Mouse (Mus musculus) kidney, embryonic 15.5 days (tissue): ENCODE measurements around the gene Lsm6. TPM values are rescaled to one million over a fixed set of nuclear protein-coding genes. Genes with fewer than 3 reads are reported as not detected.
"Not testable (repeated sequence)": the region's sequence is repeated elsewhere in the genome, so short reads cannot be mapped to it uniquely, and the experiment has no call there.

Experiments
- ATAC-seq: fragments of 200-750 bp; cut with Nextera tagmentation; replicated peaks from 2 replicates; pipeline ENCODE4 v1.8.0; 2017; ENCODE audit warnings: moderate TSS enrichment; ENCODE audit not compliant: low FRiP score
- H3K27ac ChIP-seq: fragments of 300-500 bp; sonication (generic); 2 replicates; pipeline ENCODE4 v1.5.1; 2015; ENCODE audit warnings: mild to moderate bottlenecking, inconsistent platforms
- H3K27me3 ChIP-seq: fragments of 300-500 bp; sonication (generic); 2 replicates; pipeline ENCODE4 v1.6.1; 2015; ENCODE audit warnings: inconsistent platforms
- H3K36me3 ChIP-seq: fragments of 300-500 bp; sonication (generic); 2 replicates; pipeline ENCODE4 v1.6.1; 2015; ENCODE audit warnings: inconsistent platforms
- H3K4me1 ChIP-seq: fragments of 300-500 bp; sonication (generic); 2 replicates; pipeline ENCODE4 v1.6.1; 2015; ENCODE audit warnings: inconsistent platforms
- H3K4me2 ChIP-seq: fragments of 300-500 bp; sonication (generic); 2 replicates; pipeline ENCODE4 v1.6.1; 2015; ENCODE audit warnings: moderate library complexity, mild to moderate bottlenecking, inconsistent platforms
- H3K4me3 ChIP-seq: fragments of 300-500 bp; sonication (generic); replicated peaks from 2 replicates; pipeline ENCODE4 v1.5.1; 2015; ENCODE audit warnings: mild to moderate bottlenecking, inconsistent platforms
- H3K9ac ChIP-seq: fragments of 300-500 bp; sonication (generic); 2 replicates; pipeline ENCODE4 v1.6.1; 2015; ENCODE audit warnings: mild to moderate bottlenecking, inconsistent platforms
- H3K9me3 ChIP-seq: fragments of 300-500 bp; sonication (generic); replicated peaks from 2 replicates; pipeline ENCODE4 v1.6.1; 2016; ENCODE audit warnings: inconsistent platforms
- WGBS: fragments of 180-500 bp; shearing (Covaris S2); methylation state at CpG from one replicate; pipeline ENCODE4 v1.1.7; 2015; ENCODE audit warnings: mixed read lengths; 5-methylcytosine and 5-hydroxymethylcytosine counted together
- polyA plus RNA-seq: library from polyadenylated mRNA; unstranded; fragments of >200 nt; fragmentation: Nextera tagmentation; extraction: Ambion mirVana; gene quantifications from 2 replicates; pipeline ENCODE4 v1.2.1, GENCODE M21; 2015

Lsm6 gene
- polyA plus RNA-seq, 1 experiment from 2014 or later, result 209 TPM

DNA sequence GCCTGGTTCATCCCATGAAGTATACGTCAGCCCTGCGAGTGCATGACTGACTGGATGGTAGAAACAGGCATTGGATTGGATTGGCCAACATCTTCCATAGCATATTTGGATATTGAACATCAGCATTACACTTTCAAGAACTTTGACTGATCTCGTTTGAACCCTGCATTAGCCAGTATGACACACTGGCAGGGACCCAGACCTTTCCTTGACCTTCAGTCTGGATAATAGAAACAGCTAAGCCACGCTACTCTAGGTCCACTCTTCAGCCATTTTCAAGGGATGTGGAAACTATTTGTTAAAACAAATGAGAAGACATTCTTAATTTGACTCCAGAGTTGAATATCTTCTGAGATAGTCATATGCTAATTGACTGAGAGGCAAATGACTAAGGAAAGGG, 3.6 kb upstream of the Lsm6 start:
- Histone ChIP-seq H3K4me1 (peaks cover 6% of the 10 kb centered on the region; the same call in 1 of the 2 replicates), H3K27me3 (no peaks in the 10 kb centered on the region), H3K9me3 (no peaks in the 10 kb centered on the region), H3K4me2 (no peak overlapping the region), H3K4me3 (no peak overlapping the region), H3K36me3 (no peaks in the 10 kb centered on the region), H3K9ac (no peak overlapping the region), H3K27ac (no peak overlapping the region)
- WGBS, result 81% methylated on average over 4 of the region's 4 CpGs
- ATAC-seq, result no peak

DNA sequence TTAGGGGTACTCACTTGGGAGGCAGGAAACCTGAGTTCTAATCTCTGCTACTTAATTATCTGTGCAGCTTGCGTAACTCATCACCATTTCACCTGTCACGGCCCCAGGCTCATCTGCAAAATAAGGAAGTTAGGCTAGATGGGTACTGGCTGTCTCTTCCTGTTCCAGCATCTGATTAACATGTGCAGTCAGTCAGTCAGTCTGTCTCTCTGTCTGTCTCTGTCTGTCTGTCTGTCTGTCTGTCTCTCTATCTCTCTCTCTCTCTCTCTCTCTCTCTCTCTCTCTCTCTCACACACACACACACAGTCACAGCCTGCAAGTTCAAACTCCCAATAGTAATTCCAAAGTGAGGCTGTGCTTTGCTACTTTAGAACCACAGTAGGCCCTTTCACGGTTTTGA, 967 bp downstream of the Lsm6 start:
- Histone ChIP-seq H3K27ac (peak overlapping the region; percentile 99), H3K4me3 (peak overlapping the region; percentile 92), H3K4me1 (peaks cover 17% of the 10 kb centered on the region), H3K36me3 (peaks cover 22% of the 10 kb centered on the region; the same call in 1 of the 2 replicates), H3K4me2 (peak overlapping the region; percentile 64), H3K9ac (peak overlapping the region; percentile 86)
- H3K9me3 ChIP-seq, ATAC-seq, H3K27me3 ChIP-seq: not testable (repeated sequence)
- 28% methylated on average over 3 of the region's 3 CpGs for WGBS

DNA sequence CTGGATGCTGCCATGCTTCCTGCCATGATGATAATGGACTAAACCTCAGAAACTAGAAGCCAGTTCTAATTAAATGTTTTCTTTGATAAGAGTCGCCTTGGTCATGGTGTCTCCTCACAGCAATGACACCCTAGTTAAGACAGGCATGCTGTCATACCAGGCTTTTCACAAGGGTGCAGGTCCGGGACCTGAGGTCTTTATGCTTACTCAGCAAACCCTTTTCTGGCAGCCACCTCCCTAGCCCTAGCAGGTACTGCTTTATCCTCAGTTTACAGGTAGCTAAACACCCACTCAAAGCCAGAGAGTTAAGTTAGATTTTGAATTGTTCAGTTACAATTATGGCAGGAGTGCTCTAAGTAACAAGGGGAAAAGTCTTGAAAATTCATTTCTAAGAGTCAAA, 6.2 kb downstream of the Lsm6 start:
- peaks cover 53% of the 10 kb centered on the region for H3K36me3 ChIP-seq
- H3K9me3 ChIP-seq, result no peaks in the 10 kb centered on the region
- peaks cover 19% of the 10 kb centered on the region for H3K4me1 ChIP-seq
- no peak for ATAC-seq
- no peak overlapping the region for H3K4me3 ChIP-seq
- no peak overlapping the region for H3K9ac ChIP-seq
- 91% methylated on average over 2 of the region's 2 CpGs for WGBS
- H3K27me3 ChIP-seq, result no peaks in the 10 kb centered on the region
- H3K27ac ChIP-seq, result no peak overlapping the region
- no peak overlapping the region for H3K4me2 ChIP-seq

DNA sequence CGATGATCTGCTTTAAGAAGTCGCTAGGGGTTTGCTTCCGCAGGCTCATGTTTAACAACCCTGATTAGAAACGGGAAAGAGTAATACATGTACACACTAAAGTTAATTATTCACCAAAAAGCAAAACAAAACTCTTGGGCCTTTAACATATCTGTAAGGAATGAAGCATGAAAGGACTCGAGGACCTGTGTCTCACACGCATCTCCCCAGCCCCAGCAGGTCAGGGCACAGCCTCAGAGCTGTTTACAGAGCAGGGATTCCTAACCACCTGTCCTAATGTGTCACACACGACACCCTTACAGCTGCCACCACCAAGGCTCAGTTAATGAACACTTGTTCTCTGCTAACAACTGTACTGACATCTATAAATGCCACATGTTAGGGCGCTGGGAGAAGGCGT, 7.9 kb downstream of the Lsm6 start:
- Histone ChIP-seq H3K4me1 (peaks cover 8% of the 10 kb centered on the region; the same call in 1 of the 2 replicates), H3K27ac (peak overlapping the region; percentile 64; the same call in 1 of the 2 replicates), H3K4me3 (no peak overlapping the region), H3K9me3 (no peaks in the 10 kb centered on the region), H3K27me3 (no peaks in the 10 kb centered on the region), H3K4me2 (no peak overlapping the region), H3K9ac (no peak overlapping the region), H3K36me3 (peaks cover 68% of the 10 kb centered on the region)
- 58% methylated on average over 9 of the region's 9 CpGs for WGBS
- ATAC-seq, result peak; percentile 71

DNA sequence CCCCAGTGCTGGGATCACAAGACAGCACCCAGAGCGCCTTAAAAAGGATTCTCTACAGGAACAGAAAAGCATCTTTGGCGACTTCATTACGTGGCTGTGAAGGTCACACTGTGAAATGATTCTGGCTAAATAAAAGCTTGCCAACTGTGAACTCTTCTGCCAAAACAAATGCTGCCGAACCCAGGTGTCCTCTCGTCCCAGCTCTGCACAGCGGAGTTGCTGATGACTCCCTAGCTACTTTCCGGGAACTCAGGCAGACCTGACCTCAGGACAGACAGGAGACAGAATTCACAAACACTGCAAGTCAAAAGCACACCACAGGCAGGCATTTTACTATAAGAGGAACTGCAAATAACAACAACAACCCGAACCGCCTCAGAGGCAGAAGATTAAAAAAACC, 8.5 kb downstream of the Lsm6 start:
- H3K4me1 ChIP-seq, result peaks cover 8% of the 10 kb centered on the region; the same call in 1 of the 2 replicates
- H3K27me3 ChIP-seq, result no peaks in the 10 kb centered on the region
- H3K9ac ChIP-seq, result no peak overlapping the region
- no peaks in the 10 kb centered on the region for H3K9me3 ChIP-seq
- ATAC-seq, result no peak
- H3K4me2 ChIP-seq, result no peak overlapping the region
- peak overlapping the region; percentile 28; the same call in 1 of the 2 replicates for H3K27ac ChIP-seq
- 90% methylated on average over 9 of the region's 9 CpGs for WGBS
- H3K36me3 ChIP-seq, result peaks cover 72% of the 10 kb centered on the region
- no peak overlapping the region for H3K4me3 ChIP-seq

DNA sequence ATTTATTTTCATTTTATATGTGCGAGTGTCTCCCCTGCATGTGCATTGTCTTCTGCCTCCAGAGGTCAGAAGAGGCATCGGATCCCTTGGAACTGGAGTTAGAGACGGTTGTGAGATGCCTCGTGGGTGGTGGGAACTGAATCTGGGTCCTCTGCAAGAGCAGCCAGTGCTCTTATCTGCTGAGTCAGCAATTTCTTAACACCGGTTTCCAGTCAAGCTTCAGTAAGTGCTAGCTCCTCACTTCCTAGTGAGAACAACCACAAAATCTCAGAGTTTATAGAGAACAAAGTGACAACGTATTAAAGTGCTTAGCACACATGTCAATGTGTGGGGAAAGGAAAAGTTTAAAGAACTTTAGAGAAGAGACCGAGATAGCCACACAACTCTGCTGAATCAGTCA, 9.2 kb downstream of the Lsm6 start:
- Histone ChIP-seq H3K27ac (no peak overlapping the region), H3K9me3 (no peaks in the 10 kb centered on the region), H3K36me3 (peaks cover 73% of the 10 kb centered on the region), H3K27me3 (no peaks in the 10 kb centered on the region), H3K9ac (no peak overlapping the region), H3K4me1 (peaks cover 8% of the 10 kb centered on the region; the same call in 1 of the 2 replicates), H3K4me2 (no peak overlapping the region), H3K4me3 (no peak overlapping the region)
- ATAC-seq, result no peak
- 90% methylated on average over 7 of the region's 7 CpGs for WGBS

DNA sequence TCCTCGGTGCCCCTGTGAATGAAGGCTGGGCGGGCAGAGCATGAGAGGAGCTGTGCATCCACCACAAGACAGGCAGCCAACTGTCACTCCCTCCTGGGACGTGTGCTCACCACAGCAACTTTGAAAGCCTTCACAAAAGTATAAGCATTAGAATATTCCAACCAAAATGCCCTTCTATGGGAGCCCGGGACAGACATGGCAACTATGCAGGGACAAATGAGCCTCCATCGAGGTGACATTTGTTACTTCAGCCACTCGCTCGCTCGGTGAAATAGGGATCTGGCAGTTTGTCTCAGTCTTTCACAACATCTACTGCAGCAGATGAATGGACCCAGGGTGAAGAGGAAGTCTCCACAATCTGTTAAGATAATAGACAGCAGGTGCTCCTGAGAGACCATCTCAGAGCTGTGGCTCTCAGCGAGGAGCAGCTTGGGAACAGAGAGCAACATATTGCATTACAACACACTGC, 10.7 kb downstream of the Lsm6 start:
- no peaks in the 10 kb centered on the region for H3K27me3 ChIP-seq
- WGBS, result 89% methylated on average over 9 of the region's 9 CpGs
- peaks cover 76% of the 10 kb centered on the region for H3K36me3 ChIP-seq
- H3K9me3 ChIP-seq, result no peaks in the 10 kb centered on the region
- no peak overlapping the region for H3K27ac ChIP-seq
- H3K4me3 ChIP-seq, result no peak overlapping the region
- no peak for ATAC-seq
- H3K4me2 ChIP-seq, result no peak overlapping the region
- H3K9ac ChIP-seq, result no peak overlapping the region
- H3K4me1 ChIP-seq, result peaks cover 8% of the 10 kb centered on the region; the same call in 1 of the 2 replicates

DNA sequence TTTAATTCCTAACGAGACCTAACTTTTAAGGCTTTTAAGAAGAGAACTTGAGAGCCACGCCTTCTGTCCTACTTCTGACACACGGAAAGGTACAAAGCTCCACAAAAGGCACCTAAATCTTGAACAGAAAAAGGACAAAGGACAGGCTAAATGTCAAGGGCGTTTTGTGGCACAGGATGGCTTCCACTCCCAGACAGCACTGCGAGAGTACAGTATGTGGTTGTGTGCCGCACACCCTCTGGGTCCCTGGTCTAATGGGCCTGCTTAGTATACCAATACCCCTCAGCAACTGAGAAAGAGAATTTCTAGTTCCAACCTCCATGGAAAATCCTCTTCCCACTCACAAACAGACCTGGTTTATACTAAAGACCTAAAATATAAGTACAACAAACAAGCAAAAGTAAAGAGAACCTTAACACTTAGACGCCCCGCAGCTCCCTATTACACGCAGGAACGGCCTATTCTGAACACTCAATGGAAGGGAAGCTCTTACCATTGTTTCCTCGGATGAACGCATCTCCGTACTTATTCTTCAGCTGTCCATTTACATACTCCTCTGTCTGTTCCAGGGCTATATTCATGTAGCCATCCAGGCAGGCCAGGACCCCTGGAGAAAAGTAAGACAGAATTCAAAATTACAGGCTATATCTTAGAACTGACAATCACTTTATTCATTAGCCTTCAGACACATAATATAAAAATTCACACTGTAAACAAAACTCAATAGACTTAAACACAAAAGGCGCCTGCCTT, 11.3 kb downstream of the Lsm6 start:
- Histone ChIP-seq H3K27me3 (no peaks in the 10 kb centered on the region), H3K4me1 (peaks cover 8% of the 10 kb centered on the region; the same call in 1 of the 2 replicates), H3K36me3 (peaks cover 79% of the 10 kb centered on the region), H3K4me2 (no peak overlapping the region), H3K9ac (no peak overlapping the region), H3K27ac (no peak overlapping the region), H3K4me3 (no peak overlapping the region), H3K9me3 (no peaks in the 10 kb centered on the region)
- ATAC-seq, result no peak
- WGBS, result 96% methylated on average over 14 of the region's 14 CpGs

DNA sequence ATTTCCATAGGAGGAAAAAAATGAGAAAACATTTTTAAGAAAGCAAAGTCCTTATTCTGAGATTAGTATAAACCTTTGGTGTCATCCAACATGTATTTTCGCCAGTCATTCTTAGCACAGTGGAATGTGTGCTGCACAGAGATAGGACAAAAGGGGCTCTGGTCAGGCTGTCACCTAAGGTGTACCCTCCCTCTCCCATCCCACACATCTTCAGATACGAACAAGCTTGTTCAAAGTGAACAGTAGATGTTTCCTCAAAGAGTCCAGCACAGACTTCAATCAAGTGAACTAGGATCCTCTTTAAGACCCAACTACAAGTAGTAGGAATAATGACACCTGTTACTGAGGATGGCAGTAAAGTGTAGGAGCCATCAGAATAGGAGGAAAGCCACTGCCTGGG, 12.1 kb downstream of the Lsm6 start:
- Histone ChIP-seq H3K9ac (no peak overlapping the region), H3K4me2 (no peak overlapping the region), H3K4me3 (no peak overlapping the region), H3K9me3 (no peaks in the 10 kb centered on the region), H3K27ac (no peak overlapping the region), H3K36me3 (peaks cover 85% of the 10 kb centered on the region), H3K4me1 (peaks cover 8% of the 10 kb centered on the region; the same call in 1 of the 2 replicates), H3K27me3 (no peaks in the 10 kb centered on the region)
- WGBS, result 94% methylated on average over 2 of the region's 2 CpGs
- ATAC-seq, result no peak

DNA sequence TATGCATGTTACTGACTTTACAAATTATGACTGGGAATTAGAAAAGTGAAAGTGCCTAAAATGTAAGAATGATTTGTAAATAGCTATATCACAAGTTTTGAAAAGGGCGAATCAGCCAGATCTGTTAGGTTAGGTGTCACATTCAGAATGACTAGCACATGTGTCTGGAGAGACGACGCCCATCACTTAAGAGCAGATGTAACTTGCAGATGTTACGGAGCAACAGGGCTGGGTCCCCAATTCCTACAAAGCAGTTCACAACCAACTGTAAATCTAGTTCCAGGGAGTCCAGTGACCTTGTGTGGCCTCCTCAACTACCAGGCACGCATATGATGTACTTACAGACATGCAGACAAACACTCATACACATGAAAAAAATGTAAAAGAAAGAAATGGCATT, 12.5 kb downstream of the Lsm6 start:
- Histone ChIP-seq H3K27ac (no peak overlapping the region), H3K4me2 (no peak overlapping the region), H3K9me3 (no peaks in the 10 kb centered on the region), H3K9ac (no peak overlapping the region), H3K4me1 (peaks cover 3% of the 10 kb centered on the region; the same call in 1 of the 2 replicates), H3K27me3 (no peaks in the 10 kb centered on the region), H3K4me3 (no peak overlapping the region), H3K36me3 (peaks cover 88% of the 10 kb centered on the region)
- 96% methylated on average over 5 of the region's 5 CpGs for whole genome bisulfite sequencing
- ATAC-seq, result no peak

DNA sequence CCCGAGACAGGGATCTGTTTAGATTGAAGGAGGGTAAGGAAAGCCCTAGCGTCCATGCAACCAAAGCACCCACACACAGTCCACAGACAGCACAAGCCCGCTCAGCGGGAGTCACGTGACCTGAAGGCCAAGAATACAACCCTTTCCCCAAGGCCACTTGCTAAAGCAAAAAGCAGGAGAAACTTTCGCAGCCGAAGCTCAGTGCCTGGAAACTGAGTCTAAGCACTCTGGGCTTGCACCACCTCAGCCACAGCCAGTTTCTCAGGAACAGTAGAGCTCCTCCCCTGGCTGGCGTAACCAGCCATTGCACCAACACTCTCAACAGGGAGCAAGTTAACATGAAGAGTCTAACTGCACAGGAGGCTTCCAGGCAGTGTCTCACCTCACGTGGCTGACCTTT, 13.7 kb downstream of the Lsm6 start:
- H3K4me2 ChIP-seq, result no peak overlapping the region
- ATAC-seq, result no peak
- H3K27me3 ChIP-seq, result no peaks in the 10 kb centered on the region
- H3K9me3 ChIP-seq, result no peaks in the 10 kb centered on the region
- WGBS, result 87% methylated on average over 9 of the region's 9 CpGs
- H3K4me1 ChIP-seq, result no peaks in the 10 kb centered on the region
- H3K4me3 ChIP-seq, result no peak overlapping the region
- H3K27ac ChIP-seq, result no peak overlapping the region
- H3K9ac ChIP-seq, result no peak overlapping the region
- H3K36me3 ChIP-seq, result peaks cover 88% of the 10 kb centered on the region

DNA sequence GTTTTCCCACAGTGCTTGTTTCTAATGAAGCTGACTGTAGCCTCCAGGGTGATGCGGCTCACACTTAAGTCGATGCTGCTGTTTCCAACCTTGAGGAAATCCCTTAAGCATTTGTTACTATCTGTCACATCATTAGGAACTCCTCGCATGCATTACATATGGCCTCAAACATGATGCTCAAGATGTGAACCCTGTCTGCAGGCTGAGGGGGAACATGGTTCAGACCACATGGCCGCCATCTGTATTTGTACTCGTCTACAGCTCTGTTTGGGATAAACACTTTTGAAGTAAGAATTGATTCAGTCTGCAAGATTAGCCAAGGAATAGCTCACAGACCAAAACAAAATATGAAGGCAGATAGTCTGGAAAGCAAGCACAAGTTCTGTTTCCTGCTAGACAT, 14.9 kb downstream of the Lsm6 start:
- Histone ChIP-seq H3K27me3 (no peaks in the 10 kb centered on the region), H3K4me1 (no peaks in the 10 kb centered on the region), H3K4me3 (no peak overlapping the region), H3K27ac (no peak overlapping the region), H3K9me3 (no peaks in the 10 kb centered on the region), H3K36me3 (peaks cover 75% of the 10 kb centered on the region), H3K9ac (no peak overlapping the region), H3K4me2 (no peak overlapping the region)
- WGBS, result 95% methylated on average over 5 of the region's 5 CpGs
- no peak for ATAC-seq
